Mouse (Mus musculus): Measurements from ENCODE around the gene Xpnpep1. TPM values are rescaled to one million over a fixed set of nuclear protein-coding genes. Genes with fewer than 3 reads are reported as not detected.

The Xpnpep1 gene
- polyA plus RNA-seq, 1 experiment from 2014 or later = 180 TPM

GRCm38 (mm10) chr19:52962745-52963144 lies 77.3 kb downstream of the Xpnpep1 start:
- Histone ChIP-seq H3K4me1 (replicated peaks; ENCODE audit: control insufficient read depth, insufficient read depth, low read length) (no peaks in the 10 kb centered on the region), H3K36me3 (ENCODE audit: control insufficient read depth, insufficient read depth, low read length) (no peaks in the 10 kb centered on the region), H3K4me2 (no peak overlapping the region), H3K27me3 (replicated peaks; ENCODE audit: control insufficient read depth, insufficient read depth, low read length) (no peaks in the 10 kb centered on the region), H3K27ac (ENCODE audit: low read depth, low read length) (no peak overlapping the region), H3K9ac (ENCODE audit: low read depth, low read length) (no peak overlapping the region), H3K4me3 (ENCODE audit: low read depth, low read length) (no peak overlapping the region), H3K9me3 (ENCODE audit: control insufficient read depth, low read length) (no peaks in the 10 kb centered on the region)
- ATAC-seq (replicated peaks; ENCODE audit: low FRiP score) (no peak), DNase-seq (ENCODE audit: low spot score) (no peak)
- WGBS = 89% methylated on average over 2 of the region's 2 CpGs

- Histone ChIP-seq H3K27ac (ENCODE audit: low read depth, low read length) (no peak overlapping the region), H3K36me3 (ENCODE audit: control insufficient read depth, insufficient read depth, low read length) (no peaks in the 10 kb centered on the region), H3K4me3 (ENCODE audit: low read depth, low read length) (peak overlapping the region; percentile 17; the same call in 1 of the 2 replicates), H3K9ac (ENCODE audit: low read depth, low read length) (no peak overlapping the region), H3K4me2 (peak overlapping the region; percentile 49), H3K9me3 (ENCODE audit: control insufficient read depth, low read length) (no peaks in the 10 kb centered on the region), H3K27me3 (replicated peaks; ENCODE audit: control insufficient read depth, insufficient read depth, low read length) (no peaks in the 10 kb centered on the region), H3K4me1 (replicated peaks; ENCODE audit: control insufficient read depth, insufficient read depth, low read length) (no peaks in the 10 kb centered on the region)
- no peak for ATAC-seq (replicated peaks; ENCODE audit: low FRiP score)
- WGBS = 17% methylated on average over 25 of the region's 25 CpGs
- DNase-seq (ENCODE audit: low spot score) = peak; percentile 36
Measured at GRCm38 (mm10) chr19:52922678-52923495, 117.1 kb downstream of the Xpnpep1 start.

- no peak for DNase-seq (ENCODE audit: low spot score)
- WGBS = 22% methylated on average over 2 of the region's 2 CpGs
- Histone ChIP-seq H3K4me2 (no peak overlapping the region), H3K27me3 (replicated peaks; ENCODE audit: control insufficient read depth, insufficient read depth, low read length) (no peaks in the 10 kb centered on the region), H3K9ac (ENCODE audit: low read depth, low read length) (no peak overlapping the region), H3K36me3 (ENCODE audit: control insufficient read depth, insufficient read depth, low read length) (no peaks in the 10 kb centered on the region), H3K27ac (ENCODE audit: low read depth, low read length) (no peak overlapping the region), H3K9me3 (ENCODE audit: control insufficient read depth, low read length) (no peaks in the 10 kb centered on the region), H3K4me1 (replicated peaks; ENCODE audit: control insufficient read depth, insufficient read depth, low read length) (no peaks in the 10 kb centered on the region), H3K4me3 (ENCODE audit: low read depth, low read length) (no peak overlapping the region)
- ATAC-seq (replicated peaks; ENCODE audit: low FRiP score) = no peak
Measured at GRCm38 (mm10) chr19:52904182-52904581, 135.8 kb downstream of the Xpnpep1 start.

GRCm38 (mm10) chr19:52891807-52892442 lies 148.1 kb downstream of the Xpnpep1 start:
- no peaks in the 10 kb centered on the region for H3K27me3 ChIP-seq (replicated peaks; ENCODE audit: control insufficient read depth, insufficient read depth, low read length)
- H3K9ac ChIP-seq (ENCODE audit: low read depth, low read length) = no peak overlapping the region
- H3K4me3 ChIP-seq (ENCODE audit: low read depth, low read length) = no peak overlapping the region
- H3K9me3 ChIP-seq (ENCODE audit: control insufficient read depth, low read length) = no peaks in the 10 kb centered on the region
- WGBS = 62% methylated on average over 5 of the region's 5 CpGs
- ATAC-seq (replicated peaks; ENCODE audit: low FRiP score) (no peak), DNase-seq (ENCODE audit: low spot score) (no peak)
- no peak overlapping the region for H3K4me2 ChIP-seq
- no peaks in the 10 kb centered on the region for H3K4me1 ChIP-seq (replicated peaks; ENCODE audit: control insufficient read depth, insufficient read depth, low read length)
- no peak overlapping the region for H3K27ac ChIP-seq (ENCODE audit: low read depth, low read length)
- no peaks in the 10 kb centered on the region for H3K36me3 ChIP-seq (ENCODE audit: control insufficient read depth, insufficient read depth, low read length)

Small RNA genes lying within 50 kb of the gene (microRNA-seq; reads per million reads assigned to microRNA genes)
- not detected for gene Mir6407 (ENCODE audit: borderline number of aligned reads)

Other genes starting within 250 kb of the Xpnpep1 start
- gene Add3, start 100.2 kb upstream of the Xpnpep1 start, polyA plus RNA-seq (2014; fragmentation: Nextera tagmentation; extraction: Ambion mirVana) = 65.0 and 69.0 TPM in 2 replicates